Mouse (Mus musculus): ENCODE results near the gene Scgb2b27.
"Not testable (repeated sequence)": the region's sequence is repeated elsewhere in the genome, so short reads cannot be mapped to it uniquely, and the experiment has no call there.

The Scgb2b27 gene

GRCm38 (mm10) chr7:34013842-34014241, at the start of gene Scgb2b27:
Gene Scgb2b27, minus strand, starts transcription at chr7:34013942.
- DNase-seq = no peak

- DNase-seq = not testable (repeated sequence)
These were observed 22.5 kb upstream of the Scgb2b27 start for GRCm38 (mm10) chr7:34036076-34036815.

DNA sequence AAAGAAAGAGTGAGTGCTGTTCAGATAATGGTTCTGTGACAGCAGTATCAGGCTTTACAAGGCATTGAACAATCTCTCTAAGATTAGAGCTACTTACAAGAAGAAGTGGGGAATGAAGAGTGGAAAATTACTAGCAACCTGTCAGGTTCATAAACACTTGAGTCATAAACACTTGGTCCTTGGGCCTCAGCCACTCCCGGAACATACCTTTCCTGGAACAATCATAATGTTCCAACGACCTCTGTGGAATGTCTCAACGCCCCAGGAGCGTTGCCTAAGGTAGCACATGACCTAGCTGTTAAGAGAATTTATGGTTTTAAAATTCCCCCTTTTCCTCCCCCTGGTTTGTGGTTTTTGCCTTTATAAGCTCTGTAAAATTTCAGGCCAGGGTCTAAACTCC, 20.8 kb upstream of the Scgb2b27 start:
- not testable (repeated sequence) for DNase-seq

DNA sequence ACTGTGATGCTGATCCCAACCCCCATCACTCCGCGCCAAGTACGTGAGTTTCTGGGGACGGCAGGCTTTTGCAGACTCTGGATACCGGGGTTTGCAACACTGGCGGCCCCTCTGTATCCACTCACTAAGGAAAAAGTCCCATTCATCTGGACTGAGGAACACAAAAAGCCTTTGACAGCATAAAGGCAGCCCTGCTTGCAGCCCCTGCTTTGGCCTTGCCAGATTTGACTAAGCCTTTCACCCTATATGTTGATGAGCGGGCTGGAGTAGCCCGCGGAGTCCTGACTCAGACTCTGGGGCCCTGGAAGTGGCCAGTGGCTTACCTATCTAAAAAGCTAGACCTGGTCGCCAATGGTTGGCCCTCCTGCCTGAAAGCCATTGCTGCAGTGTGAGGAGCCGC, 16.3 kb upstream of the Scgb2b27 start:
- DNase-seq = no peak

GRCm38 (mm10) chr7:34027202-34027601, 13.5 kb upstream of the Scgb2b27 start:
- not testable (repeated sequence) for DNase-seq

- DNase-seq = no peak
These were observed 11.9 kb upstream of the Scgb2b27 start for GRCm38 (mm10) chr7:34025641-34026040.

DNA sequence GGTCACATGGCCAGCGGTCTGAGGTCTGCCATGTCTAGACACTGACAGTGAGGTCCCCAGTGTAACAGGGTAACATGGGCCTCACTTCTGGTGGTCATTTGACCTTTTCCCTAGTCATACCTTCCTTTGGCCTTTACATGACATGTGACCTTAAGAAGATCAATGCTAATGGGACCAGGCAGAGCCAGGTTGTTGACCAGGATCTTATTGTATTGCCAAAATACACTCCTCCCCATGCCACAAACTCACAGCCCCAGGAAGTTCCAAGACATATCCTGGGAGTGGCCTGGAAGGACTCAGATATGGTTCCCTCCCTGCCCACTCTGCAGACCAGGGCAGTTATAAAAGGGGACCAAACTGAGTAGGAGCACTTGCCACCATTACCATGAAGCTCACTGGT, 7.4 kb upstream of the Scgb2b27 start, which contains the start of gene Scgb1b27:
Gene Scgb1b27 (plus strand): TSS at position 301 of the 400 bp plus-strand sequence.
- not testable (repeated sequence) for DNase-seq

DNA sequence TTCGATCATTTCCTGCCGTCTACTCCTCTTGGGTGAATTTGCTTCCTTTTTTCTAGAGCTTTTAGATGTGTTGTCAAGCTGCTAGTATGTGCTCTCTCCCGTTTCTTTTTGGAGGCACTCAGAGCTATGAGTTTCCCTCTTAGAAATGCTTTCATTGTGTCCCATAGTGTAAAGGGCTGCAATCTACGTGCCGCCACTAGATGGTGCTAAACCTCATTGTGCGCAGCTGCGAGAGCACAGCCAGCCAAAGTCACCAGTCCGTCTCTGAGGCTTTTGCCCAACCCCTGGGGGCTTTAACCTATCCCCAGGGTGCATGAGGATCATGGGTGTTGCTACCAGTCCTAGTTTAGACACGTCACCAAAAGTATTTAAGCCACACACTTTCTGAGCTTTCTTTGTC, 31.5 kb downstream of the Scgb2b27 start:
- DNase-seq = peak; percentile 2
